Mouse (Mus musculus) midbrain, embryonic 14.5 days (tissue): ENCODE measurements around the gene Ankrd36. TPM values are rescaled to one million over a fixed set of nuclear protein-coding genes. Genes with fewer than 3 reads are reported as not detected.

Experiments
- ATAC-seq: fragments of 200-750 bp; cut with Nextera tagmentation; 2 replicates; pipeline ENCODE4 v1.8.0; 2017; ENCODE audit warnings: moderate number of reproducible peaks, moderate library complexity; ENCODE audit not compliant: low FRiP score, low TSS enrichment
- DNase-seq: peaks from one replicate; pipeline ENCODE4 v3.0.0-alpha.2; 2015
- H3K27ac ChIP-seq: fragments of 300-500 bp; sonication (generic); replicated peaks from 2 replicates; pipeline ENCODE4 v1.5.1; 2014; ENCODE audit warnings: mild to moderate bottlenecking, low read depth, low read length, moderate library complexity
- H3K27me3 ChIP-seq: fragments of 300-500 bp; sonication (generic); 2 replicates; pipeline ENCODE4 v1.6.1; 2014; ENCODE audit warnings: low read length, control low read depth, mixed read lengths; ENCODE audit not compliant: control insufficient read depth, insufficient read depth
- H3K36me3 ChIP-seq: fragments of 300-500 bp; sonication (generic); 2 replicates; pipeline ENCODE4 v1.6.1; 2014; ENCODE audit warnings: low read length, control low read depth; ENCODE audit not compliant: control insufficient read depth, insufficient read depth
- H3K4me1 ChIP-seq: fragments of 300-500 bp; sonication (generic); 2 replicates; pipeline ENCODE4 v1.6.1; 2014; ENCODE audit warnings: mild to moderate bottlenecking, antibody characterized with exemption, low read length, control low read depth; ENCODE audit not compliant: control insufficient read depth, insufficient read depth
- H3K4me2 ChIP-seq: fragments of 300-500 bp; sonication (generic); 2 replicates; pipeline ENCODE4 v1.6.1; 2014; ENCODE audit warnings: mild to moderate bottlenecking, low read length, moderate library complexity
- H3K4me3 ChIP-seq: fragments of 300-500 bp; sonication (generic); replicated peaks from 2 replicates; pipeline ENCODE4 v1.5.1; 2014; ENCODE audit warnings: low read depth, low read length
- H3K9ac ChIP-seq: fragments of 300-500 bp; sonication (generic); replicated peaks from 2 replicates; pipeline ENCODE4 v1.6.1; 2014; ENCODE audit warnings: mild to moderate bottlenecking, low read length, moderate library complexity
- H3K9me3 ChIP-seq: fragments of 300-500 bp; sonication (generic); 2 replicates; pipeline ENCODE4 v1.6.1; 2016; ENCODE audit warnings: low read length, control low read depth, mixed read lengths; ENCODE audit not compliant: control insufficient read depth
- WGBS: fragments of 180-500 bp; shearing (Covaris S2); extraction: QIAGEN DNeasy Blood & Tissue Kit; methylation state at CpG from one replicate; pipeline ENCODE4 v1.1.7; 2014; 5-methylcytosine and 5-hydroxymethylcytosine counted together
- polyA plus RNA-seq: library from polyadenylated mRNA; unstranded; fragments of >200 nt; fragmentation: Nextera tagmentation; extraction: Ambion mirVana; gene quantifications from 2 replicates; pipeline ENCODE4 v1.2.1, GENCODE M21; 2014

Gene Ankrd36
- polyA plus RNA-seq, 1 experiment from 2014 or later, result not detected

GRCm38 (mm10) chr11:5702271-5702956 is 132.9 kb downstream of the Ankrd36 start:
- no peak for DNase-seq
- no peak for ATAC-seq
- Histone ChIP-seq H3K27ac (no peak overlapping the region), H3K9ac (no peak overlapping the region), H3K4me1 (peaks cover 13% of the 10 kb centered on the region), H3K27me3 (no peaks in the 10 kb centered on the region), H3K36me3 (peaks cover 19% of the 10 kb centered on the region), H3K4me2 (no peak overlapping the region), H3K4me3 (no peak overlapping the region), H3K9me3 (no peaks in the 10 kb centered on the region)
- WGBS, result 77% methylated on average over 5 of the region's 5 CpGs

GRCm38 (mm10) chr11:5702957-5703332 is 133.5 kb downstream of the Ankrd36 start:
- no peak overlapping the region for H3K4me2 ChIP-seq
- no peaks in the 10 kb centered on the region for H3K9me3 ChIP-seq
- DNase-seq (no peak), ATAC-seq (no peak)
- no peak overlapping the region for H3K9ac ChIP-seq
- WGBS, result 91% methylated on average over 6 of the region's 6 CpGs
- peaks cover 19% of the 10 kb centered on the region for H3K36me3 ChIP-seq
- peaks cover 13% of the 10 kb centered on the region for H3K4me1 ChIP-seq
- no peak overlapping the region for H3K4me3 ChIP-seq
- no peak overlapping the region for H3K27ac ChIP-seq
- H3K27me3 ChIP-seq, result no peaks in the 10 kb centered on the region

- no peak overlapping the region for H3K27ac ChIP-seq
- H3K4me1 ChIP-seq, result peaks cover 13% of the 10 kb centered on the region
- no peak overlapping the region for H3K4me3 ChIP-seq
- ATAC-seq (no peak), DNase-seq (no peak)
- H3K9ac ChIP-seq, result no peak overlapping the region
- 100% methylated on average over 1 of the region's 1 CpGs for WGBS
- H3K4me2 ChIP-seq, result no peak overlapping the region
- H3K9me3 ChIP-seq, result no peaks in the 10 kb centered on the region
- H3K27me3 ChIP-seq, result no peaks in the 10 kb centered on the region
- H3K36me3 ChIP-seq, result peaks cover 19% of the 10 kb centered on the region
Measured at GRCm38 (mm10) chr11:5703341-5703740, 133.9 kb downstream of the Ankrd36 start.

- no peaks in the 10 kb centered on the region for H3K9me3 ChIP-seq
- peak overlapping the region; percentile 94; the same call in 1 of the 2 replicates for H3K9ac ChIP-seq
- H3K27ac ChIP-seq, result no peak overlapping the region
- no peak for ATAC-seq
- H3K27me3 ChIP-seq, result no peaks in the 10 kb centered on the region
- H3K4me3 ChIP-seq, result peak overlapping the region; percentile 98; the same call in 1 of the 2 replicates
- H3K36me3 ChIP-seq, result peaks cover 19% of the 10 kb centered on the region
- WGBS, result 93% methylated on average over 9 of the region's 9 CpGs
- peak overlapping the region; percentile 76 for H3K4me2 ChIP-seq
- peaks cover 13% of the 10 kb centered on the region for H3K4me1 ChIP-seq
- no peak for DNase-seq
Measured at GRCm38 (mm10) chr11:5705972-5706371, 136.5 kb downstream of the Ankrd36 start.

GRCm38 (mm10) chr11:5706874-5707529 is 137.5 kb downstream of the Ankrd36 start:
- Histone ChIP-seq H3K27me3 (no peaks in the 10 kb centered on the region), H3K9ac (peak overlapping the region; percentile 94), H3K4me2 (peak overlapping the region; percentile 76), H3K9me3 (no peaks in the 10 kb centered on the region), H3K4me3 (peak overlapping the region; percentile 98), H3K36me3 (peaks cover 19% of the 10 kb centered on the region), H3K27ac (peak overlapping the region; percentile 72), H3K4me1 (peaks cover 13% of the 10 kb centered on the region)
- WGBS, result 1% methylated on average over 43 of the region's 43 CpGs
- DNase-seq (no peak), ATAC-seq (peak; percentile 86)

GRCm38 (mm10) chr11:5707530-5708353 is 138.3 kb downstream of the Ankrd36 start:
- H3K4me1 ChIP-seq, result peaks cover 13% of the 10 kb centered on the region
- DNase-seq (peak; percentile 96), ATAC-seq (peak; percentile 96)
- peak overlapping the region; percentile 72 for H3K27ac ChIP-seq
- peak overlapping the region; percentile 94 for H3K9ac ChIP-seq
- H3K36me3 ChIP-seq, result peaks cover 19% of the 10 kb centered on the region
- peak overlapping the region; percentile 98 for H3K4me3 ChIP-seq
- no peaks in the 10 kb centered on the region for H3K9me3 ChIP-seq
- no peaks in the 10 kb centered on the region for H3K27me3 ChIP-seq
- 19% methylated on average over 49 of the region's 50 CpGs for WGBS
- H3K4me2 ChIP-seq, result peak overlapping the region; percentile 76

- Histone ChIP-seq H3K9ac (no peak overlapping the region), H3K27ac (no peak overlapping the region), H3K4me2 (no peak overlapping the region), H3K36me3 (peaks cover 43% of the 10 kb centered on the region), H3K9me3 (no peaks in the 10 kb centered on the region), H3K27me3 (no peaks in the 10 kb centered on the region), H3K4me3 (no peak overlapping the region), H3K4me1 (no peaks in the 10 kb centered on the region)
- DNase-seq, result no peak
- ATAC-seq, result no peak
- WGBS, result 94% methylated on average over 9 of the region's 9 CpGs
Measured at GRCm38 (mm10) chr11:5715179-5715578, 145.7 kb downstream of the Ankrd36 start.

- Histone ChIP-seq H3K9ac (no peak within 1 kb of the TSS), H3K27me3 (no peaks in the 10 kb centered on the region), H3K4me3 (no peak within 1 kb of the TSS), H3K4me1 (no peaks in the 10 kb centered on the region), H3K36me3 (peaks cover 43% of the 10 kb centered on the region), H3K4me2 (no peak within 1 kb of the TSS), H3K27ac (no peak within 1 kb of the TSS), H3K9me3 (no peaks in the 10 kb centered on the region)
- DNase-seq (no peak), ATAC-seq (no peak)
- WGBS, result 85% methylated on average over 14 of the region's 14 CpGs
Measured at GRCm38 (mm10) chr11:5715630-5716105, 146.2 kb downstream of the Ankrd36 start, which contains the start of gene Mrps24. Gene Mrps24, minus strand, starts transcription at chr11:5715680.
